Mouse (Mus musculus) cerebellum, postnatal 25 days (tissue): ENCODE measurements at regions not wholly inside any gene's neighbourhood (a gene's known extent, or its start where the extent isn't known, plus 50 kb on each side); places are given as distances from the start of the nearest gene placed in this dataset.
"Not testable (repeated sequence)": the region's sequence is repeated elsewhere in the genome, so short reads cannot be mapped to it uniquely, and the experiment has no call there.

Source experiments
- DNase-seq, 2 experiments: peaks; one replicate each; pipeline ENCODE4 v3.0.0; 2021; ENCODE audit warnings: mixed read lengths in 2 of 2

DNA sequence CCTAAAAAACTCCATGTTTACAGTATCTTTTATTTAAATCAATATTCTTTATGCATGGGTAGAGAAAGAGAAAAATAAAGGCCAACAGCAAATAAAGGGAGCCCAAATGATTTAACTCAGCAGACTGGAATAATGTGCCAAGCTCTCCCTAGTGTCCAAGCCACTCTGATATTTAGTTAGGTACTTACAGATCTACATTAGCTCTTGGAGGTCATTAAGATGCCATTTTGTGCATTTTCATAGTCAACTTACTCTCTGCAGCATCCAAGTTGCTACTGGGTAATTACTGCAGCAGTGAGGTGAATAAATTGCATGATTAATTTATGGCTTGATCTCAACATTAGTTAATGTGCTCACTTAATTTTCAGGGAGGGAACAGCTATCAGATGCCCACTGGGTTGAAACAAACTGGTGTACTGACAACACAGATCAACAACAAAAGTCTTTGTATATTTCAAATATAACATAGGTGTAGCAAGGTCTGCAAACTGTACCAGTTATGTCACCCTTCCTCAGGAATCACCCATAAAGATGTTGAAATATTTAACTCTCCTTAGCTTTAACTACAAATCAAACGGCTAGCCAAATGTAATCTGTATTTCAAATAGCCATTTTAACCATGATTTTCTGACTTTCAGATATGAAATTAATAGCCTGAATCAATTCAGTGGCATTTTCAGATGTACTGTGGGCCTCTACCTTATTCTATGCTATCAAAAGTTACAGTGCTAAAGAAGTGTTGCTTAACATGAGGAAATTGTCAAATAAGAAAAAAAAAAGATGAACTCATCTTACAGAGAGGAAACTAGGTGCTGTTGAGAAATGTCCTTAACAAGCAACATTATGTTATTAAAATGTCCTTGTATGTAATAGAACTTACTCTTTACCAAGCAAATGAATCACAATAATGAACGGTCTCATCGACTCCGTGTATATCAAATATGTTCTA is 163.8 kb upstream of the Hapln1 start:
- no peak for DNase-seq

DNA sequence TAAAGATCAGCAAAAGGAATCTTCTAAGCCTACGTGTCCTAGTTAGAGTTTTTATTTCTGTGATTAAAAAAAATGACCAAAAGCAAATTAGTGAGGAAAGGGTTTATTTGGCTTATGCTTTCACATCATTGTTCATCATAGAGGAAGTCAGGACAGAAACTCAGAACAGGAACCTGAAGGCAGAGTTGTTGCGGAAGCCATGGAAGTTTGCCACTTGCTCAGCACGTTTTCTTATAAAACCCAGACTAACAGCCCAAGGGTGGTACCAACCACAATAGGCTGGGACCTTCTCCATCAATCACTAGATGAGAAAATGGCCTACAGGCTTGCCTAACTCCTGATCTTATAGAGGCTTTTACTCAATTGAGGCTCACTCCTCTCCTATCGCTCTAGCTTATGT is 161.2 kb upstream of the Hapln1 start:
- DNase-seq = no peak

DNA sequence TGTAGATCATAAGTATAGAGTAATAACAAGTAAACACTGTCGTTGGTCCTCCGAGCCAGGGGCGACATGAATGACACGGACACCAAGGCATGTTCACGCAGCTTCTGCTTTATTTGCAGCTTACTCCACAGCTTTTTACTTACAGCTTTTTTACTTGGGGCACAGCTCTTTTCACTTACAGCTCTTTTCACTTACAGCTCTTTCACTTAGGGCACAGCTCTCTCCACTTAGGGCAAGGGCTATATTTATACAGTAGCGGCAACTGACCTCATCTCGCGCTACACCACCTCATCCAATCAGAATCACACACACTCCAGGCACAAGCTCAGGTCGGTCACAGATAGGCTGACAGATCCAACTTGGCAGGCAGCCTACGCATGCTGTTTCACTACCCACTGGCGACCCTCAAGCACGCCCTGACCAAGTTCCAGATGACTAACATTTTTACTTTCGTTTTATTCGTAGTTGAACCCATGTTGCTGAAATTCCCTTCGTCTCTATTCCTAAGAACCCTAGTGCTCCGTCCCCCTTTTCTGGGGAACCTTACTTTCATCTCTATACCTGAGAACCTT is 155.9 kb upstream of the Hapln1 start:
- DNase-seq = not testable (repeated sequence)

DNA sequence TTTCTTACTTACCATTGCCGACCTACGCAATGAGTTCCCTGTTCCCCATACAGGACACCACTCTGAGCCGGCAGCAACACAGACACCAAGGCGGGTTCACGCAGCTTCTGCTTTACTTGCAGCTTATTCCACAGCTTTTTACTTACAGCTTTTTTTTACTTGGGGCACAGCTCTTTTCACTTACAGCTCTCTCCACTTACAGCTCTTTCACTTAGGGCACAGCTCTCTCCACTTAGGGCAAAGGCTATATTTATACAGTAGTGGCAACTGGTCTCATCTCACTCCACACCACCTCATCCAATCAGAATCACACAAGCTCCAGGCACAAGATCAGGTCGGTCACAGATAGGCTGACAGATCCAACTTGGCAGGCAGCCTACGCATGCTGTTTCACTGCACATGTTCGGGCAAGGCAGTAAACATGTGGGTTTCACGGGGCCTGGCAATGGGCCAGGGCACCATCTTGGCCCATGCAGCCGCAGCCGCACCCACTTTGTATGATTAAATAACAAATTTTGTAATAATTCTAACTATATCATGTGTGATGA is 154.9 kb upstream of the Hapln1 start:
- DNase-seq = peak; percentile 50 to 65

DNA sequence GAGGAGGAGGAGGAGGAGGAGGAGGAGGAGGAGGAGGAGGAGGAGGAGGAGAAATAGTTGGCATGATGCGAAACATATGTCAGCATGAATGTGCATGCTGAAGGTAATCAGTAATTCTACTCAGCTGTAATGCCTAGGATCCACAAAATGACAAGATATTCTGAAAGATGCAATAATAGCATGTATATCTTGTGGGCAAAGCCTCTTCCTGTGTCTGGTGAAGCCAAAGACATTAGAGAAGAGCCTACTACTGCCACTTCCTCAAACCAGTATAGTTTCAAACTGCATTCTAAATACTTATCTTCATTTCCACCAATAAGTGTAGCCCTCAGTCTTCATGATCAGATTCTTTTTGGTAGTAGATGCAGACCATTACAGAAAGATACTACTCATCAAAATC is 152.2 kb upstream of the Hapln1 start:
- no peak for DNase-seq

DNA sequence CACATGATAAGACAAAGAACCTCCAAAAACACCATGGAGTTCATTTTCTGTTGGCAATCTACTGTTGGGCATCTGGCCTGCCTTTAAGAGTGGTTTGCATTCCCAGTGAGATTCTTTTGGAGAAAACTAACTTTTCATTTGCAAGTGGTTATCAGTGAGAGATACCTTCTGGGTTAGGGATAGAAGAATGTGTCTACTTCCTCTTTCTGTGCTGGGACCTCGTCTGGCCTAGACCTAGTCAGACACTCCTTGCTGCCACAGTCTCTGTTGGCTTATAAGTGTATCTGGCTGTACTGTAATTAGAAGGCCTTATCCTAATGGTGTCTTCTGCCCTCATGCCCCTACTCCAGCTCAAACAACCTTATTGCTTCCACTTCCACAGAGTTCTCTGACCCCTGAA is 150.4 kb upstream of the Hapln1 start:
- DNase-seq = no peak

DNA sequence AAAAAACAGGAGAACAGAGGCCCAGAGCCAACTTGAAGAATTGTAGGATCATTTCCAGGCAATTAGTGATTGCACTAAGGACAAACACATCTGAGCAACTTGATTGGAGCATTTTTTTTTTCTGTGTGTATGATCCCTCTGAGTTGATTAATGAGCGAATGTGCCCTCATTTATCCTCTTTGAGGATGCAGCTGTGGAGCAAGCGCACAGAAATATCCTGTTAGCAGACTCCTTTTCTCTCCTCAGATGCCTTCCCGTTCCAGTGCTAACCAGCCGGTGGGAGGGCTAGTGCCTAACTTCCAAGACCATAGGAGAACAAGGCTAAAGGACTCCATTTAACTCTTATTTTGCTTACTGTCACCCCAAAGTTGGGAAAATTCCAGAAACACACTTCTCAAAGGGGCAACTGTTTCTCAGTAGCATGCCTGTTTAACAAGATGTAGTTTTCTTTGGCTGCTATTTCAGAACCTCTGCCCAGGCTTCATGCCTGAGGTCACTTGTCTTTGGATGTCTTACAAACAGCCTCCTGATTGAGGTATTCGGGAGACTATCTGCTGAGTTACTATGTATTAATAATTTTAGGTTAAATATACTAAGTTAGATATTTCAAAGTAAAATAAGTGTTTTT is 144.8 kb upstream of the Hapln1 start:
- DNase-seq = no peak

DNA sequence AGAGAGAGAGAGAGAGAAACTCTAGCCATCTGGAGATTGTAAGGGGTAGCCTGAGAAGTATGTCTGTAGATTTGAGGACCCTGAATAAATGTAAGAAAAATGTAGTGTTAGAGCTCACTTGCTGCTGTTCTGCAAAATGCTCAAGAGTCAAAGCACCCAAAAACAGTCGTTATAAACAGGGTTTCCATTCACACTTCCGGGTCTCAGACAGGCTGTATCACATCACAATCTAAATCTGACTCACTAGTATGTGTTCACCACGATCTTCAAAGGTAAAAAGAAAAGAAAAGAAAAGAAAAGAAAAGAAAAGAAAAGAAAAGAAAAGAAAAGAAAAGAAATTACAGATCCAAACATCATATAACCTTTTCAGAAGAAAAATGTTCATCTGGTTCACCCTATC is 143.7 kb upstream of the Hapln1 start:
- no peak for DNase-seq

DNA sequence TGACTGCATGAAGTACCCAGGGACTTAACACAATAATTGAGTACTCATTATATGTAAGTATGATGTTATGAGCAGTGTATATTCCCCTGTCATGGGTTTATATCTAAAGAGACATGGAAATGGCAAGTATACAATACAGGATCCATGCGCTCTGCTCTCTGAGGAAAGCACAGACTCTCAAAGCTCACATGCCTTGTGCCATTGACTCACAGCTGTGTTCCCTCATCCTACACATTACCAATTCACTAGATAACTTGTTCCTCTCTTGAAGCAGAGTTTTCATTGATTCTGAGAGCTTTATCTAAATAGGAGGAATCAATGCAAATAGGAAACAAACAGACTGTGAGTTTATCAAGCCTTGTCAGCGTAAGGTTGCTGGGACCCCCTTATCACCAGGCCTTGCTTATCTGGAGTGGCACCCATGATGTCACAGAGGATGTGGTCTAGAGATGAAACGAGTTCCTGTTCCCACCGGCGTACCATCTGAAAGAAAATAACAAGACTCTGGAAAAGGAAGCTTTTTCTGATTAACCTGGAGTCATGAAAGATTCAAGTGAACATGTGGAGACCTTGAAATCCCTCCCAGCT is 138.4 kb upstream of the Hapln1 start:
- DNase-seq = no peak

DNA sequence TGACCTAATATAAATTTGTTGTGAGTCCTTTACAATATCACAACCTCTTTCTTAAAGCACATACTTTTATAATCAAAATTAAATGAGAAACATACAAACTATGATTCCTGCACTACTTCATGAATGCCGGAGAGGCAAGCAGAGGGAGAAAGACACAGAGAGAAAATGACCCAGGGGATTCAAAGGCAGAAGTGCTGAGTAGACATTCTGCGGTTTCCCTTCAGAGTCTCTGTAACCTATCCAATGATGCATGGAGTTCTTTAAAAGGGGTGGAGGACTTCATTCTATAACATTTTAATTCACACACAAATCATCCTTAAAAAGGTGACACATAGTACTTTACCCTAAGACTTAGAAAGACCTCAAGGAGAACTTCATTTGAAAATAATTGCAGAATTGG is 129.1 kb upstream of the Hapln1 start:
- no peak for DNase-seq

DNA sequence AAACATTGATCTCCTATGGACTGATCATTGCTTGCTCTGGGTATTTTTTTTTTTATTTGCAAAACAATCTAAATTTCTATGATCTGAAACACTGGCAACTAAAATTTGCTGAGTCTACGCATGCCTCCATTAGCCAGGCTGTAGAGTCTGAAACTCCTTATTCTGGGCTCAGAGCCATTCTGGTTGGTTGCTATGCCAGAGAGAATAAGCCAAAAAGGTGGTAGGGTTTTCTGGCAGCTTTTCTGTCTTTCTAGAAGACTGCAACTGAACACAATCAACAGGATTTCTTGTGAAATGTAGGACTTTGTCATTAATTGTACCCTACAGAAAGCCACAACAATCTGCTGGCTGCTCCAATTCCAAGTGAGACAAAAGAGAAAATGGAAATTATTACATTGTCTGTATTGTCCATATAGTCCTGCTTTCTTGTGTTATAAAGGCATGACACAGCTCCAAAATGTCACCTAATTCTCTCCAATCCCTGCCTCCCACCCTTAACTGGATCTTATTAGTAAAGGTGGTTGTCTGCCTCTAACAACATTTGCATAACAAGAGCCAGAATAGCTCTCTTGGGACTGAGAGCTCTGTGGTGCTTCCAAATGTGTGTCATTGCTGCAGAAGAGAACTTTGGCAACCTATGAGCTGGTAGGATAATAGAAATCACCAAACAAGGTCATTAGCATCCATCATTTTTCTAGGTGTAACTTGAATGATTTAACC is 126.7 kb upstream of the Hapln1 start:
- peak in 1 of 2 experiments; percentile 7 for DNase-seq

DNA sequence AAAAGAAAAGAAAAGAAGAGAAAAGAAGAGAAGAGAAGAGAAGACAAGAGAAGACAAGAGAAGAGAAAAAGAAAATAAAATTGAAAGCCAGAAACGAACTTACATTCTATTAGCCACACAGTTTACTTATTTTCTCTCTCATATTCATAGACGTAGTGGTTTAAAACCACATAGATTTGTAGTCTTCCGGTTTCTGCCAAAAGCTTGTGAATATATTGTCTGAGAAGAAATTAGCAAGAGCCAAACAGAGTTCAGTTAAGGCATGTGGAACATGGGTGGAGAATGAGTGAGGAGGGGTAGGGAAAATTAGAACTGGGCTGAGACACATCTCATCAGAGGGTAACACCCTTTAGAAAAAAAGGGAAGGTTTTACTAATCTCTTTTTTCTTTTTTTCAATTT is 120.8 kb upstream of the Hapln1 start:
- no peak for DNase-seq

DNA sequence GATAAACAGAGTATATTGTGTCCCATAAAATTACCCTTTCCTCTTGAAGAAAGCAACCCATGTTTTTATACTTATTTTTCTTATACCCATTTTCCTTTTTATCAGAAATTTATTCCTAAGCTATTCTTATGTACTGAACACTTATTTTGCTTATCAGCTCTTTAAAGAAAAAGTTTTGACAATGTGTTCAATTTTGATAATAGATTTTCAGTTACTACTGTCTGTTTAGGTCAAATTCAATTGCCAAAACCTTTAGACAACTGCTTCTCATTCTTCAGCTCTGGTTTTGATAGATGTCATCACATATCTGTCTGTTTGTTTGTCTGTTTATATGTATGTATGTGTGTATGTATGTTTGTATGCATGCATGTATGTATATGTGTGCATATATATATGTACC is 117.8 kb upstream of the Hapln1 start:
- DNase-seq = no peak

DNA sequence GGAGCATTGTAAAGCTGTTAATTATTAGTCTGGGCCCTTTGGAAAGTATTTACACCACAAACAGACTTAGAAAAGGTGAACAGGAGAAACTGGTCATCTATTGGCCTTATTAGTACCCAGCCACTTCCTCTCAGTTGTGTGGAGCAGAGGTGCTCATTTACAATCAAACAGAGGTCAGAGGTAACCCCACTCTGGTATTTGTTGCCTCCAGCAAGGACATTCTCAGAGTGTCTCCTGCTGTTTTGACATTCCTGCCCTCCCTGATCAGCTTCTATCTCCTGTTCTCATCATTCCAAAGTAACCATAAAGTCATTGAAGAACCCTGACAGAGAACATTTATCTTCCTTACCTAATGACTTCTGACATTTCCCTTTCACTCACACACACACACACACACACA is 116.1 kb upstream of the Hapln1 start:
- DNase-seq = no peak

DNA sequence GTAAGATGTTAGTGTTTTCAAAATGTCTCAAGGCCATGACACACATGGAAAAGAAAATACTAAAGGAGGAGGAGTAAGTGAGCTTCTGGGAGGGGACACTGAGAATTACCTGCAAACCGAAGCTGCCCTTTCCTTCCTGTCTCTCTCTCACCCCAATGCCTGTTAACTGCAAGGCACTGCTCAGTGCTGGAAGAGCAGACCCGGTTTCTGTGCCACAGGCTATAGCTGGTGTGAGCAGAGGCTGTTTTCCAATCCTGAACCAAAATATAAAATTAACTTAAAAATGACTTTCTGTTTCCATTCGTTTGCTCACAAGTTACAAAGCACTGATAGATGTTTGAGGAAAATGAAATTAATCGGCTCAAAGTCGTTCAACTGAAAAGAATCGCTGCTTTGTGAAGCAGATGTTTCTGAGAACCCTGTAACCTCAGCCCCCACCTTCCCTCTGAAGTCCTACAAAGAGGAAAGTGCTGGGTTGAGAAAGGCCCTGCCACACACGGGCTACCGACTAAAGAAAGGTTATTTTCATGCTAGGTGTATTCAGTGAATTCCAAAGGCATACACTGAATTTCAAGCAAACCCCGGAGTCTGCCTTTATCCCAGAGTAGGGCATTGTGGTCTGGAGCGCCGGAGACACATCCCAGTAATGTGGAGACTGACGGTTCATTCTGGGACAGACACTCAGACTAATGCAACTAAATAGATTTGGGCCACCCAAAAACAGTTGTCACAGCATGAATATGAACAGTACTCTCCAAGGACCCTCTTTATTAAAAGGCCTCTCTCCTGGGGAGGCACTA is 111.1 kb upstream of the Hapln1 start:
- no peak for DNase-seq

DNA sequence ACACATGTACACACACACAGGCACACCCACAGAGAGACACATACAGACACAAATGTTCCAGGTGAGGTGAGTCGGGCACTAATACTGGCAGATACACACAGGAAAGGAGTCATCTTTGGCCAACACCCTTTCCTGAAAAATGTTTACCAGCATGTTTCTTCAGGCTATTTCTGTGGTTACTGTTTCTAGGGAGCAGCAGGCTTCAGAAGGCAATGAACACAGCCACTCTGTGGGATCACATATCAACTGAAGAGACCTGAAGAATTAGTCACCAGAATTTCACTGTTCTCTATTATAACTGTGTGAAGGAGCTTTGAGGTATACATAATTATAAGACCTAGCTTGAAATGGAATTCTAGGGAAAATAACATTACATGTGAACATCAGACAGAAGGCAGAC is 94.7 kb upstream of the Hapln1 start:
- DNase-seq = no peak

DNA sequence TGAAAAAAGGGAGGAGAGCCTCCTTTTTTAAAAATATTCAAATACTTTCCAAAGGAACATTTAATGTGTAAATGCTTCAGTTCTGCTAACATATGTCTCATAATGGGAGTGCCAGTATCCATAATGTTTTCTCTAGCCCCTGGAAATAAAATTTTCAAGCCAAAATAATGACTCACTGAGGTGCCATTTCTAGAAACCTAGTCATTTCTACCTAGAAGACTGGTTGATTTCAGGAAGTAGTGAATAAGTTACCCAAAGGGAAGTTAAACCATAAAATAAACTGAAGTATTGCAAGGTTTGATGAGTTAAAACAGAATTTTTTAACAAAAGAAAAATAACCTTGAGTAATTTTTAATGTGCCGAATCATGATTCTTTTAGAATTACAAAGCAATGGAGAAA is 85.8 kb upstream of the Hapln1 start:
- no peak for DNase-seq

DNA sequence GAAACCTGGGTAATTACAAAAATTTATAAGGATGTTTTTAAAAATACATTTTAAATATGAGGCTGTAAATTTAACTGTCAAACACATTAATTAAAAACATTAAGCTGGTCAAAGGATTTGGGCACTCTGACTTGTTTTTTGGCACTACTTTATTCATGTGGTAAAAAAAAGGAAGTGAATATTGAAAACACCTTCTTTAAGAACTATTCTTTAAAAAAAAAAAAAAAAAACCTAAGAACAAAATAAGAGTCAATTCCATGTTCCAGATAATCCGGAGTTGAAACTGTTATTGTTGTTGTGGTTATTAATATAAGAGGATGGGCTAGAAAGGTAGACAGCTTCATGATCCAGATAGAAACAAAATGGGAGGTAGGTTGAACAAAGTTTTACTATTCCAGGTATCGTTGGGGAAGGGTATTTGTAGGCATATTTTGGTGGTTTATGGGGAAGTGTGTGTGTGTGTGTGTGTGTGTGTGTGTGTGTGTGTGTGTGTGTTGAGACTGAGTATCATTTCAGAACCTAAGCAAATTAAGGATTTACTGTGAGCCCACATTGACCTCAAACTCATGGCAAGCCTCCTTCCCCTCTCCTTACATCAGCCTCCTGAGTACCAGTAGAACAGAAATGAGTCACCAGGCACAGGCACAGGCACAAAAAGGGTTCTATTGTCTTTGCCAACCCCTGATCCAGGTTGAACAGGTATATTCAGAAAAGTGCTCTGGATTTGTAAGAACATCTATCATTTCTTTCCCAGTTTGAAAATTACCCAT is 85.2 kb upstream of the Hapln1 start:
- DNase-seq = no peak

DNA sequence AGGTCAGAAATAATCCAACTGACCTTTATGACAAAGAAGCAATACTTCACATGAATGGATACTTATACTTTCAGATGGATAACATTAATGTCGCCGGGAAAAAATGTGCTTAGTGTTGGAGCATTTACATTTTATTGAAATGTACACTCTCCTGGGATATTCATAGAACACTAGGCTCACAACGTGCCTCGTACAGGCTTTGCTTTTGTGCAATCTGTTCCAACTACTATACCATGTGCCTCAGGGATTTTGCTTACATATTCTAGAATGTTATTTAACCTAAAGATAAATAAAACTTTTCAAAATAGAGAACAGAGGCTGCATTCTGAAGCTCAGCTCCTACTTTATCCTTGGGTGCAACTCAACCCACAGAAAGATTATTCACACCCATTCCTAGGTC is 75.8 kb upstream of the Hapln1 start:
- no peak for DNase-seq
